Mouse (Mus musculus): ENCODE measurements around the gene Snrpg.

- TF ChIP-seq CTCF (IDR thresholded peaks at IDR 0.05; ENCODE audit: low read depth, low read length) (no peak), POLR2A (IDR thresholded peaks at IDR 0.05; ENCODE audit: insufficient read depth, low read length) (no peak), EP300 (IDR thresholded peaks at IDR 0.05; ENCODE audit: insufficient read depth, low read depth, low read length) (no peak)
Measured at GRCm38 (mm10) chr6:86324400-86324799, 46.7 kb upstream of the Snrpg start.

Data from ES-Bruce4 (cell line).